Mouse (Mus musculus): ENCODE data around the gene Tomm20. TPM values are rescaled to one million over a fixed set of nuclear protein-coding genes. Genes with fewer than 3 reads are reported as not detected.
A peak's percentile ranks its signal among the peaks of the same experiment; 100 is the strongest.

Gene Tomm20
- polyA plus RNA-seq, 1 experiment = 40.7 TPM

DNA sequence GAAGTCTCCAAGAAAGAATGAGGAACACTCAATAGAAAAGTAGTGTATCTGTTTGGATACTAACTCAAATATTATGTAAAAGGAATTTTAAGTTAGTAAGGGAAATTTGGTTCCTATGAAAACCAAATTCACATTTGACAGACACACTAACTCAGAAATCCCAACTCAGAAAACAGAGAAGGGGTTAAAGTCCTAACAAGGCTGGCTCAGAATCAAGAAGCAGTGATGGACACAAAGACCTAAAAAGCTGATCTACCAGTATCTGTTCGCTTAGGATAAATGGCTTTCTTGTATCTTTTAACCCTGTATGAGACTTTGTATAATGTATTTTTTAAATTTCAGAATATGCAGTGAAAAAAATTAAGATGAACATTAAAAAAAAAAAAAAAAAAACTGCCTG lies 23.9 kb upstream of the Tomm20 start:
- Histone ChIP-seq H3K9me3 (ENCODE audit: control insufficient read depth, low read length) (no peaks in the 10 kb centered on the region), H3K27me3 (ENCODE audit: control insufficient read depth) (no peaks in the 10 kb centered on the region), H3K36me3 (ENCODE audit: control insufficient read depth) (peaks cover 43% of the 10 kb centered on the region), H3K4me3 (replicated peaks) (no peak overlapping the region), H3K4me1 (ENCODE audit: control insufficient read depth) (peaks cover 35% of the 10 kb centered on the region)
- no peak for TF ChIP-seq GATA1 (IDR thresholded peaks at IDR 0.05; ENCODE audit: low read length)
- TF ChIP-seq TAL1 (IDR thresholded peaks at IDR 0.05; ENCODE audit: low read length) = no peak

DNA sequence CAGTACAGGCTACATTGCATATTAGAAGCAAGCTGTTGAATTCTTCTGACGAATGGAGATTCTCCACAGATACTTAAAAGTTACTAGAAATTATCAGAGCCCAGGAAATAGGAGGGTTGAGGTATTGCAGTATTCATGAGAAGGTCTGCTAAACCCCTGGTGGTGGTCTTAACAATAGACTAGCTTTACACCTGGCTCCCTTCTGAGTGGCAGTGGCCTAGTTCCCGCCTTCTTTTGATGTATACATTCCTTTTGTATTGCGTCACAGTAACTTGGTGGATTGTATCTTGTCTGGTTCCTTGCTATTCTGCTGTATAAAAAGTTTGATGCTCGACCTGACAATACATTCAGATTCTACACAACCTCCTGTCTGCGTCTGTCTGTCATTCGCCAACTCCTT lies 22.5 kb upstream of the Tomm20 start:
- H3K4me1 ChIP-seq (ENCODE audit: control insufficient read depth) = peaks cover 24% of the 10 kb centered on the region
- no peaks in the 10 kb centered on the region for H3K9me3 ChIP-seq (ENCODE audit: control insufficient read depth, low read length)
- H3K27me3 ChIP-seq (ENCODE audit: control insufficient read depth) = no peaks in the 10 kb centered on the region
- peaks cover 53% of the 10 kb centered on the region for H3K36me3 ChIP-seq (ENCODE audit: control insufficient read depth)
- TF ChIP-seq TAL1 (IDR thresholded peaks at IDR 0.05; ENCODE audit: low read length) (no peak), GATA1 (IDR thresholded peaks at IDR 0.05; ENCODE audit: low read length) (no peak)
- H3K4me3 ChIP-seq (replicated peaks) = no peak overlapping the region

DNA sequence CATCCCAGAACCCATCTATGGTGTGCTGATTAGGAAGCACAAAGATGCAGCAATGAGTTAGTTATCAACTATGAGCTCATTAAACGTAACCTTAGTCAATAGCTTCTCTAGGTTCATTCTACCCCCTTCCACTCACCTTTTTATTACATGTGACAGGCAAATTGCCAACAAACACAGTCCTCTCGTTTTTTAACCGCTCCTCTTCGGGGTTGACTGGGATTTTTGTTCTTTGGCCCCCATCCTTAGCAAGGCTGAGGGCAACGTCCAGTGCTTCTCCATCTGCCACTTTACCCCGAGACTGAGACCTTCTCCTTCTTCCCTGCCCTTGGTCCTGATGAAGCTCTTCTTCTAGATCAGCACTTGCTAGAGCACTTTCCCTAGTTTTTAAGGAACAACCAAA lies 19.6 kb upstream of the Tomm20 start:
- Histone ChIP-seq H3K36me3 (ENCODE audit: control insufficient read depth) (peaks cover 80% of the 10 kb centered on the region), H3K4me1 (ENCODE audit: control insufficient read depth) (peaks cover 14% of the 10 kb centered on the region), H3K9me3 (ENCODE audit: control insufficient read depth, low read length) (no peaks in the 10 kb centered on the region), H3K4me3 (replicated peaks) (no peak overlapping the region), H3K27me3 (ENCODE audit: control insufficient read depth) (no peaks in the 10 kb centered on the region)
- TF ChIP-seq GATA1 (IDR thresholded peaks at IDR 0.05; ENCODE audit: low read length) = no peak
- TF ChIP-seq TAL1 (IDR thresholded peaks at IDR 0.05; ENCODE audit: low read length) = no peak

DNA sequence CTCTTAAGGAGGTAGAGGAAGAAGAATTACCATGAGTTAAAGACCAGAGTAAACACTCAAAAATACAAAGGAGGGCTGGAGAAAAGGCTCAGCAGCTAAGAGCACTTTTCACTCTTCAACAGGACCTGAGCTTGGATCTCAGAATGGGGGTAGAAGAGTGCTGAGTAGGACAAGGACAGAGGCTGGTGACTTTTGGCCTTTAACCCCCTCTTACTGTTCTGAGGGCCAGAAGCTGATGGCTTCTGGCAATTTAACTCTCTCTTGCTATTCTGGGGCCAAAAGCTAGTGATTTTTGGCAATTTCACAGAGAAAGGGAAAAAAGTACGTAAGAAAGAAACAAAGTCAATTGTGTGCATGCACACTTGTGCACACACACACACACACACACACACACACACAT lies 17.2 kb upstream of the Tomm20 start:
- Histone ChIP-seq H3K4me1 (ENCODE audit: control insufficient read depth) (no peaks in the 10 kb centered on the region; the same call in 1 of the 2 replicates), H3K9me3 (ENCODE audit: control insufficient read depth, low read length) (no peaks in the 10 kb centered on the region), H3K27me3 (ENCODE audit: control insufficient read depth) (no peaks in the 10 kb centered on the region), H3K36me3 (ENCODE audit: control insufficient read depth) (peaks cover 85% of the 10 kb centered on the region), H3K4me3 (replicated peaks) (no peak overlapping the region)
- no peak for TF ChIP-seq TAL1 (IDR thresholded peaks at IDR 0.05; ENCODE audit: low read length)
- no peak for TF ChIP-seq GATA1 (IDR thresholded peaks at IDR 0.05; ENCODE audit: low read length)

DNA sequence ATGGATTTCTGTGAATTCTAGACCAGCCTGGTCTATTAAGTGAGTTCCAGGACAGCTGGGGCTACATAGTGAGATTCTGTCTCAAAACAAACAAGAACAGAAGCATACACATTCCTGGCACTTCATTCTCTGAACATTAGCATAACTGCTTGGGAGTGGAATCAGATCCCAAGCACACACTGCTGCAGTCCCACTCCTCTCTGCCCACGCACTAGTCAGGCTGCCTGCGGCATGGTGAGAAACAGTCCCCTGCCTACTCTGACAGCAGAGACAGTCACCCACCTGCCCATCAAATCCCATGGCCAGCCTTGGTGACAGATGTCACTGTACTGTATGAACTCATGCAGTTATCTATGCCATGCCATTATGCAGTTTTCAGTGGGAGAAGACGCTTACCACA lies 15.9 kb upstream of the Tomm20 start:
- H3K27me3 ChIP-seq (ENCODE audit: control insufficient read depth) = no peaks in the 10 kb centered on the region
- no peaks in the 10 kb centered on the region; the same call in 1 of the 2 replicates for H3K4me1 ChIP-seq (ENCODE audit: control insufficient read depth)
- peaks cover 86% of the 10 kb centered on the region for H3K36me3 ChIP-seq (ENCODE audit: control insufficient read depth)
- H3K9me3 ChIP-seq (ENCODE audit: control insufficient read depth, low read length) = no peaks in the 10 kb centered on the region
- TF ChIP-seq TAL1 (IDR thresholded peaks at IDR 0.05; ENCODE audit: low read length) (no peak), GATA1 (IDR thresholded peaks at IDR 0.05; ENCODE audit: low read length) (no peak)
- H3K4me3 ChIP-seq (replicated peaks) = no peak overlapping the region

DNA sequence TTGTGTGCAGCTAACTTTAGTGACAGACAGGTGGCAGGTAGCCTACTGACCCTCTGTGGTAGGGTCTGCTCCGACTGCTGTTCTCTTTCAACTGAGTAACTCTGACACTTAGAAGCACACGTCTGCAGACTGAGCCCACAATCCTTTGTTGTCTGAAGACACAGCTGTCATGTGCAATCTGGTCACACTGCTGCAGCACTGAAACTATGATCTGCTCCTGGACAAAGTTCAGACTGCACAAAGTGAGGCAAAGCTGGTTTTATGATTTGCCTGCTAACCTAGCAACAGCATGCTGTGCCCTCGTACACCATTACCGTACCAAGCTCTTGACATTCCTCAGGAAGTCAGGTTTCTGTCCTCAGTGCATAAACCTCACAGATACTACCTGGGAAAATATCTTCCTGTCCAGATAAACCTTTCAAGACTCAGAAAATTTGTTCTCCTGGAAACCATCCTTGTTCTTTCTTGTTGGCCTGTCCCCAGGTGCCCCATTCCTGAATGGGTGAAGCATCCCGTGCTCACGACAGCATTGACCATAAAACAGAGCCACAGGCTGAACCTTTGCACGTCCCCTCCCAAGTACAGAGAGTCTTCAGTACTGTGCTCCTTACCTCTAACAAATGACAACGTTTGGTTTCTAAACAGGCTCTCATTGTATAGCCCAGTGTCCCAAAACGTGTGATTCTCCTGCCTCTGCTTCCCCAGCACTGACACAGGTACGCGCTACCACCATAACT lies 6.4 kb upstream of the Tomm20 start:
- H3K9me3 ChIP-seq (ENCODE audit: control insufficient read depth, low read length) = no peaks in the 10 kb centered on the region
- H3K4me3 ChIP-seq (replicated peaks) = no peak overlapping the region
- no peaks in the 10 kb centered on the region for H3K4me1 ChIP-seq (ENCODE audit: control insufficient read depth)
- TF ChIP-seq TAL1 (IDR thresholded peaks at IDR 0.05; ENCODE audit: low read length) (no peak), GATA1 (IDR thresholded peaks at IDR 0.05; ENCODE audit: low read length) (no peak)
- peaks cover 87% of the 10 kb centered on the region for H3K36me3 ChIP-seq (ENCODE audit: control insufficient read depth)
- H3K27me3 ChIP-seq (ENCODE audit: control insufficient read depth) = no peaks in the 10 kb centered on the region

DNA sequence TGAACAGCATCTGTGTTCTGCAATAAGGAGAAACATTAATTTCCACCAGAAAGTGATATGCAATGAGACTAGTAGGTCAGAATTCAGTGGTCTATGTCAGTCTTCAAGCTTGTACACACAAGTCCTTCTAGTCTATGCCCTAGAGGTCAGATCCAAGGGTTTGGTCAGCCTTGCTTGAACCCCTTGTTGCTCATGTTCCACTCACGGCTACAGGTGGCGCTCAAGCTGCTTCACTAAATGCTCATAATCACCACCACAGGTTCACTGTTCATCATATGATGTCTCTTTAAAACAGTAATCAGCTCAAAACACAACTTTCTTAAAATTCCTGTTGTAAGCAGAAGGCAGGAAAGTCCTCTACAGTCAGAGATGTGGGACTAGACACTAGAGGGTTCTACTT lies 3.9 kb upstream of the Tomm20 start:
- TF ChIP-seq GATA1 (IDR thresholded peaks at IDR 0.05; ENCODE audit: low read length) (no peak), TAL1 (IDR thresholded peaks at IDR 0.05; ENCODE audit: low read length) (no peak)

DNA sequence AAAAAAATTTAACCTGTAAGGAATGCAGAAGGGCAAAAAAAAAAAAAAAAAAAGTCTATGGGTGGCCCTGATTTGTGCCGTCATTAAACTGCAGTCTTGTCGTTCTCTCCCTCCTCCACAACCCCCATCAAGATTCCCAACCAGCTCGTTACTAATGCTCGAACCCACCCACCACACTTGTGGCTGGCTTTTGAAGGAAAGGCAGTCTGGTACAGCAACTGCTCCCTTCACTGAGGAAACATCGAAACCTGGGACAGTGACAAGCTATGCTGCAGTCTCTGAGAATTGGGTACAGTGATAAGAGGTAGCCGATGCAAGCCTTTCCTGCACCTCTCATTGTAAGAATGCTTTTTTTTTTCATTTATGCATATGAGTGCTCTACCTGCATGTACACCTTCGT lies 800 bp upstream of the Tomm20 start:
- Histone ChIP-seq H3K27me3 (ENCODE audit: control insufficient read depth) (no peaks in the 10 kb centered on the region), H3K9me3 (ENCODE audit: control insufficient read depth, low read length) (no peaks in the 10 kb centered on the region), H3K4me3 (replicated peaks) (peak overlapping the region; percentile 94), H3K4me1 (ENCODE audit: control insufficient read depth) (peaks cover 42% of the 10 kb centered on the region), H3K36me3 (ENCODE audit: control insufficient read depth) (peaks cover 51% of the 10 kb centered on the region)
- no peak for TF ChIP-seq TAL1 (IDR thresholded peaks at IDR 0.05; ENCODE audit: low read length)
- TF ChIP-seq GATA1 (IDR thresholded peaks at IDR 0.05; ENCODE audit: low read length) = no peak

More for the DNA sequence above, 3.9 kb upstream of the Tomm20 start:
- H3K4me1 ChIP-seq (ENCODE audit: control insufficient read depth) = peaks cover 18% of the 10 kb centered on the region
- H3K27me3 ChIP-seq (ENCODE audit: control insufficient read depth) = no peaks in the 10 kb centered on the region
- peaks cover 66% of the 10 kb centered on the region for H3K36me3 ChIP-seq (ENCODE audit: control insufficient read depth)
- no peak overlapping the region for H3K4me3 ChIP-seq (replicated peaks)
- no peaks in the 10 kb centered on the region for H3K9me3 ChIP-seq (ENCODE audit: control insufficient read depth, low read length)

DNA sequence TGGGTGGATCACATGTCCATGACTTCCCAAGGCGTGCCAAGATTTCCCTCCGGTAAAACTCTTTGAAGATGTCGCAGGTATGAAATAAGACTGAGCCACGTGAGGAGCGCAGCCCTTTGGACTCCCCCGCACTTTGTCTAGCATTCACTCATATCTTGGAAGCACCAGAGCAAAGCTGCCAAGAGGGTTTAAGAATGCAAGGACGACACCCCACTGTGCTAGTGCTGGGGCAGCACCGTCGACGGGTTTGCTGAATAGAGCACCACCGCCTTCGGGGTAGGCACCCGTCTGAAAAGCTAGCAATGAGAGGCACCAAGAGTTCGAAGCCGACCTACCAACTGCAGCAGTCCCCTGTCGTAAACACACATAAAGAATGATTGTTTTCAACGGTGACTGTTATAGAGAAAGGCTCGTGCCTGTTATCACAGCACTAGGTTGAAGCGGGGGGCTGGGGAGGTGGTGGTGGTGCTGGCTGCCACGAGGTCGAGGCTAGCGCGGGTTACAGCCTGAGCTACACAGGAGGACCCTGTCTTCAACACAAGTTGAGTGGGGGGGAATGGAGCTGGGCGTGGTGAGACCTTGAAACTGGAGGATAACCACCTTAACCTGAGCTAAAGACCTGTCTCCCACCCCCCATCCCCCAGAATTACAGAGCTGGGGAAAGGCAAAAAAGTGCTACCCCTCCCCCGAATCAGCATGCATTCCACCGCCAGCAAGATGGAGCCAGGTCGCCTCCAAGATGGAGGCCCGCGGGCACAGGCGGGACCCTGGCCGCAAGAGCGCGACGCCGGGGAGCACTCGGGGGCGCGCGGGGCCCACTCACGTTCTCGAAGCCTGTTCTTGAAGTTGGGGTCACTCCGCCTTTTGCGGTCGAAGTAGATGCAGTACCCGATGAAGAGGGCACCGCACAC lies 608 bp downstream of the Tomm20 start:
- TF ChIP-seq TAL1 (IDR thresholded peaks at IDR 0.05; ENCODE audit: low read length) (no peak), GATA1 (IDR thresholded peaks at IDR 0.05; ENCODE audit: low read length) (no peak)
- H3K4me3 ChIP-seq (replicated peaks) = peak overlapping the region; percentile 94
- peaks cover 42% of the 10 kb centered on the region for H3K4me1 ChIP-seq (ENCODE audit: control insufficient read depth)
- no peaks in the 10 kb centered on the region for H3K27me3 ChIP-seq (ENCODE audit: control insufficient read depth)
- no peaks in the 10 kb centered on the region for H3K9me3 ChIP-seq (ENCODE audit: control insufficient read depth, low read length)
- peaks cover 47% of the 10 kb centered on the region for H3K36me3 ChIP-seq (ENCODE audit: control insufficient read depth)

All from erythroblast, embryonic 14.5 days (primary cell).